Mouse (Mus musculus): ENCODE results near the gene Ctcfl.

Gene Ctcfl

DNA sequence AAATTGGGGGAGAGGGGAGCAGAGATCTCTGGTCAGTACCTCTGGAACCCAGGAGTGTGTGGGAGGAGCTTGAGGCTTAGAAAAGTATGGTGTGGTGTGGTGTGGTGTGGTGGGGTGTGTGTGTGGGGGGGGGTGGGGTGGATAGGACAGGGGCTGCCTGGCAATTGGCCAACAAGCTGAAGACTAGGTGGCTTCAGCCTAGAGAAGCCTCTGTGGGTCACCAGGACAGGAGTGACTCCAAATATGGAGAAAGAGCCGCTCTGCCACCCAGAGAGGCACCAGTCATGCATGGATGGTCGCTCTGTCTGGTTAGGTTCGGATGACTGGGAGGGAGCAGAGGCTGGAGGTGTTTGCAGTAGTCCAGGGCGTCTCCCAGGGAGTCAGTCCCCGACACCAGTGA, 71.9 kb downstream of the Ctcfl start:
- no peak for DNase-seq (ENCODE audit: low read depth, low spot score)

DNA sequence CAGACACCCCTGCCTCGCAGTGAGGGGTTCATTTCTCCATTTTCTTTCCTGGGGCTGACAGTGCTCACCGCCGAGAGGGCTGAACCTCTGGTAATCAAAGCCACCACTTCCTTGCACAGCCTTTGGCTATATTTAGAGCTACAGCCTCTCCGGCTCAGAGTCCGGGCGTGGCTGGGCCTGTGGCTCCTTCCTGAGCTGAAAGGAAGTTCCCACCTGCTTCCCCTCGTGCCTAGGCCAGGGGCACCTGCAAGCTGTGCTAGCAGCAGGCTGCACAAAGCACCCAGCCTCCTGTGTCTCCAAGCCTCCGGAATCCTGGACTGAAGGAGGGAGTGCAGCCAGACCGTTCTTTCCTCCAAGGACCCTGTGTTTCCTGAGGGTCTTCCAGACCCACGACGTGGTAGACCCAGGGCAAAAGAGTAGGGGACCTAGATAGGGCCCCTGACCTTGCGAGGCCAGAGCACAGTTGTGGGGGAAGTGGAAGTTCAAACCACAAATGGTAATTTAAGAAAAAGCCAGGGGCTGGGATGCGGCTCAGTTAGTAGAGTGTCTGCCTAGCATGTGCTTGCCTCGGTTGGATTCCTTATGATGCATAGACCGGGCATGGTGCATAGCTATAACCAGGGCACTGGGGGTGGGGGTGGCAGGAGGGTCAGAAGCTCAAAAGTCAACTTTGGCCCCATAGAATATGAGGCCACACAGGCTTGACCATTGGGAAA, 72.6 kb downstream of the Ctcfl start:
- peak; percentile 41 for DNase-seq (ENCODE audit: low read depth, low spot score)

DNA sequence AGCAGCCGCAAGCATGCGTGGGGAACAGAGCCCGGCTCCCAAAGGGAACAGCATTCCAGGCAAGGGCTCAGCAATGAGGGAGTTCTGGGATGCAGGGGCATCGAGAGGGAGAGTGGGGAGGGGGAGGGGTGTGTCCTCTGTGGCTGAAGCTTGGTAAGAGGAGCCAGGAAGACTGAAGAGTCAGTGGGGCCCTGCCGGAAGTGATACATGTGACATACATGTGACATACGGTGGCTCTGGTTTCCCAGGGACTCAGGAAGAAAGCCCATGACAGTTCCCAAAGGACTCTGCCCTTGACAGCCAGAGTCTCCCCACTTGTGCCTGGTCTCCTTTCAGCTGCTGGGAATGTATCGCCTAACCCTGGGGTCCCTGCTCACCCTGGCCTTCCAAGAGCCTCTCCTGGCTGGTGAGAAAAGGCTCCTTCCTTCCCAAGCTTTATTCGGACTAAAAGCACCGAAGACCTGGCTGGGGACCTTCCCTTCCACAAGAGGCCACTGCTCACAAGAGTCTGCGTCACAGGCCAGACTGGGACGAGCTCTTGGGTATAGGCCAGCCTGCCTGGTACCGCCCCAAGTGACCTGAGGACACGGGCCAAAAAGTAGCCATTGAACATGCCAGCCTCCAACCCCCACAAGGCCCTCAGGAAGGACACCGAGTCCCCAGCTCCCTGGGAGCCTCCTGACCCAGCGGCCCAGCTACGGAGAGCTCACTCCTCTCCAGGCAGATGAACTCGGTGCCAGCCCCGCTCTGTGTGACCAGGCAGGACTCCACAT, 74.9 kb downstream of the Ctcfl start:
- no peak for DNase-seq (ENCODE audit: low read depth, low spot score)

All from R1 (cell line).